Mouse (Mus musculus) limb, embryonic 14.5 days (tissue): Measurements from ENCODE around the gene Gm21962. TPM values are rescaled to one million over a fixed set of nuclear protein-coding genes. Genes with fewer than 3 reads are reported as not detected.

Experiments used
- ATAC-seq: fragments of 200-750 bp; cut with Nextera tagmentation; 2 replicates; pipeline ENCODE4 v1.8.0; 2017; ENCODE audit warnings: low read depth, moderate number of reproducible peaks, moderate TSS enrichment; ENCODE audit not compliant: low FRiP score
- DNase-seq: peaks from one replicate; pipeline ENCODE4 v3.0.0-alpha.2; 2015; ENCODE audit warnings: low spot score
- H3K27ac ChIP-seq: fragments of 300-500 bp; sonication (generic); replicated peaks from 2 replicates; pipeline ENCODE4 v1.5.1; 2014; ENCODE audit warnings: low read depth, mild to moderate bottlenecking, low read length, moderate library complexity, mixed read lengths
- H3K27me3 ChIP-seq: fragments of 300-500 bp; sonication (generic); 2 replicates; pipeline ENCODE4 v1.6.1; 2014; ENCODE audit warnings: low read length, mixed read lengths; ENCODE audit not compliant: control insufficient read depth, insufficient read depth
- H3K36me3 ChIP-seq: fragments of 300-500 bp; sonication (generic); 2 replicates; pipeline ENCODE4 v1.6.1; 2014; ENCODE audit warnings: mild to moderate bottlenecking, low read length, moderate library complexity, mixed read lengths; ENCODE audit not compliant: control insufficient read depth, insufficient read depth
- H3K4me1 ChIP-seq: fragments of 300-500 bp; sonication (generic); 2 replicates; pipeline ENCODE4 v1.6.1; 2014; ENCODE audit warnings: antibody characterized with exemption, low read length, mixed read lengths; ENCODE audit not compliant: control insufficient read depth, insufficient read depth
- H3K4me2 ChIP-seq: fragments of 300-500 bp; sonication (generic); replicated peaks from 2 replicates; pipeline ENCODE4 v1.6.1; 2014; ENCODE audit warnings: low read depth, mild to moderate bottlenecking, low read length, moderate library complexity; ENCODE audit not compliant: severe bottlenecking
- H3K4me3 ChIP-seq: fragments of 300-500 bp; sonication (generic); replicated peaks from 2 replicates; pipeline ENCODE4 v1.5.1; 2014; ENCODE audit warnings: low read length
- H3K9ac ChIP-seq: fragments of 300-500 bp; sonication (generic); 2 replicates; pipeline ENCODE4 v1.6.1; 2014; ENCODE audit warnings: mild to moderate bottlenecking, low read depth, low read length, moderate library complexity; ENCODE audit not compliant: severe bottlenecking
- H3K9me3 ChIP-seq: fragments of 300-500 bp; sonication (generic); 2 replicates; pipeline ENCODE4 v1.6.1; 2016; ENCODE audit warnings: low read length; ENCODE audit not compliant: control insufficient read depth
- POLR2A ChIP-seq: fragments of 200-500 bp; IDR thresholded peaks from 2 replicates; pipeline ENCODE4 v1.8.0; 2012; ENCODE audit warnings: inconsistent platforms, mild to moderate bottlenecking, moderate library complexity, borderline replicate concordance; ENCODE audit not compliant: insufficient read depth, insufficient read length; ENCODE audit errors: extremely low read depth
- WGBS: fragments of 180-500 bp; shearing (Covaris S2); extraction: QIAGEN DNeasy Blood & Tissue Kit; methylation state at CpG from one replicate; pipeline ENCODE4 v1.1.7; 2014; 5-methylcytosine and 5-hydroxymethylcytosine counted together
- microRNA-seq: library from miRNA; unstranded; fragments of <30 nt; microRNA quantifications from one replicate; pipeline ENCODE4, GENCODE M21; 2016
- polyA plus RNA-seq, 2 experiments: library from polyadenylated mRNA; depleted of rRNA in 1 of 2; stranded (reverse) in 1 of 2; unstranded in 1 of 2; fragments of >200 nt; fragmentation: Nextera tagmentation in 1 of 2; extraction: Ambion mirVana in 1 of 2; gene quantifications; 2 replicates each; pipeline versions ENCODE4 v1.2.1 to v1.2.3; 2012 to 2014

Gene Gm21962
- polyA plus RNA-seq, 2 experiments, result not detected

DNA sequence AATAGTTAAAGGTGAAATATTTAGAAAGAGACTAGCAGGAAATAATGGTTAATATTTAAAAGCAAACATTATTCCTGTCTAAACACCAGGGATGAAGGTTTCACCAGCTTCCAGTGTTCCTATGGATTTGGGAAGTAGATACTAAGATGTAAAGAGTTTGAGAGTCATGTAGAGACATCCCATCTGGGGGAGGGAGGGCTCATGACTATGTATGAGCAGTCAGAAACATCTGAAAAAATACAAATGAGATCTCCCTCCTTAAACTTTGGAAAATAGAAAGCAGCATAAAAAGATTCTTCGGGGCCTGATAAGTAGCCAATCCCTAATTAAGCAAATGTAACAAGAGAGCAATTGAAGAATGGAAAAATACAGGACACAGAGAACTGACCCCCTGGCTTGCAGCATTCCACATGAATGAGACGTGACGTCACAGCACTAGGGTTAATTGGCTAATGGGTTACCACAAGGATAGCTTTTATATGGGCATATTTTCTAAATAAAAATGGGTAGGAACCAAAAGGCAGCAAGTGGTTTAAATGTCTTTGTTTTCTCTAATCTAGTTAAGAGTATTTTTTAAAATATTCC, 45.3 kb downstream of the Gm21962 start:
- no peaks in the 10 kb centered on the region for H3K27me3 ChIP-seq
- no peak overlapping the region for H3K27ac ChIP-seq
- H3K9me3 ChIP-seq, result no peaks in the 10 kb centered on the region
- H3K4me1 ChIP-seq, result no peaks in the 10 kb centered on the region
- ATAC-seq (no peak), DNase-seq (no peak)
- H3K36me3 ChIP-seq, result no peaks in the 10 kb centered on the region
- no peak overlapping the region for H3K4me2 ChIP-seq
- H3K4me3 ChIP-seq, result no peak overlapping the region
- WGBS, result 49% methylated on average over 3 of the region's 3 CpGs
- no peak for TF ChIP-seq POLR2A
- H3K9ac ChIP-seq, result no peak overlapping the region

Small RNA genes within 50 kb of the gene (microRNA-seq; reads per million reads assigned to microRNA genes)
- not detected for gene Gm22468

Other genes starting within 250 kb of the Gm21962 start
- gene Ddit4l, start 49.9 kb upstream of the Gm21962 start, polyA plus RNA-seq (2012; rRNA removed), result 9.2 and 10.9 TPM in 2 replicates
- 20.4 and 21.0 TPM in 2 replicates for gene Ddit4l, start 49.9 kb upstream of the Gm21962 start, polyA plus RNA-seq (2014; fragmentation: Nextera tagmentation; extraction: Ambion mirVana)
- 896 and 1,069 TPM in 2 replicates for gene H2afz, start 193.0 kb downstream of the Gm21962 start, polyA plus RNA-seq (2012; rRNA removed)
- 1,399 and 1,426 TPM in 2 replicates for gene H2afz, start 193.0 kb downstream of the Gm21962 start, polyA plus RNA-seq (2014; fragmentation: Nextera tagmentation; extraction: Ambion mirVana)
- gene Dnajb14, start 196.2 kb downstream of the Gm21962 start, polyA plus RNA-seq (2012; rRNA removed), result 7.4 and 9.1 TPM in 2 replicates
- gene Dnajb14, start 196.2 kb downstream of the Gm21962 start, polyA plus RNA-seq (2014; fragmentation: Nextera tagmentation; extraction: Ambion mirVana), result 11.9 and 12.9 TPM in 2 replicates
- gene Lamtor3, start 247.0 kb downstream of the Gm21962 start, polyA plus RNA-seq (2012; rRNA removed), result 75.5 and 77.4 TPM in 2 replicates
- 109 and 112 TPM in 2 replicates for gene Lamtor3, start 247.0 kb downstream of the Gm21962 start, polyA plus RNA-seq (2014; fragmentation: Nextera tagmentation; extraction: Ambion mirVana)